Mouse (Mus musculus) stomach, embryonic 16.5 days (tissue): ENCODE measurements around the gene Eif4b. TPM values are rescaled to one million over a fixed set of nuclear protein-coding genes. Genes with fewer than 3 reads are reported as not detected.
"Not testable (repeated sequence)": the region's sequence is repeated elsewhere in the genome, so short reads cannot be mapped to it uniquely, and the experiment has no call there.

Experiments
- ATAC-seq: fragments of 200-750 bp; cut with Nextera tagmentation; 2 replicates; pipeline ENCODE4 v1.8.0; 2017; ENCODE audit warnings: moderate number of reproducible peaks, moderate TSS enrichment; ENCODE audit not compliant: insufficient read depth, low FRiP score
- H3K27ac ChIP-seq: fragments of 300-500 bp; sonication (generic); 2 replicates; pipeline ENCODE4 v1.5.1; 2014; ENCODE audit warnings: low read length
- H3K27me3 ChIP-seq: fragments of 300-500 bp; sonication (generic); 2 replicates; pipeline ENCODE4 v1.6.1; 2014; ENCODE audit warnings: low read length, control low read depth, mixed read lengths; ENCODE audit not compliant: control insufficient read depth, insufficient read depth
- H3K36me3 ChIP-seq: fragments of 300-500 bp; sonication (generic); 2 replicates; pipeline ENCODE4 v1.6.1; 2014; ENCODE audit warnings: low read length; ENCODE audit not compliant: control insufficient read depth, insufficient read depth
- H3K4me1 ChIP-seq: fragments of 300-500 bp; sonication (generic); 2 replicates; pipeline ENCODE4 v1.6.1; 2014; ENCODE audit warnings: low read length, control low read depth, mixed read lengths; ENCODE audit not compliant: control insufficient read depth, insufficient read depth
- H3K4me2 ChIP-seq: fragments of 300-500 bp; sonication (generic); 2 replicates; pipeline ENCODE4 v1.6.1; 2014; ENCODE audit warnings: low read depth, low read length, mixed read lengths
- H3K4me3 ChIP-seq: fragments of 300-500 bp; sonication (generic); replicated peaks from 2 replicates; pipeline ENCODE4 v1.5.1; 2014; ENCODE audit warnings: mild to moderate bottlenecking, low read length
- H3K9ac ChIP-seq: fragments of 300-500 bp; sonication (generic); 2 replicates; pipeline ENCODE4 v1.6.1; 2014; ENCODE audit warnings: low read length
- H3K9me3 ChIP-seq: fragments of 300-500 bp; sonication (generic); replicated peaks from 2 replicates; pipeline ENCODE4 v1.6.1; 2016; ENCODE audit warnings: low read length, control low read depth; ENCODE audit not compliant: control insufficient read depth
- WGBS: fragments of 180-500 bp; shearing (Covaris S2); extraction: QIAGEN DNeasy Blood & Tissue Kit; methylation state at CpG from one replicate; pipeline ENCODE4 v1.1.7; 2014; 5-methylcytosine and 5-hydroxymethylcytosine counted together
- polyA plus RNA-seq: library from polyadenylated mRNA; unstranded; fragments of >200 nt; fragmentation: Nextera tagmentation; extraction: Ambion mirVana; gene quantifications from 2 replicates; pipeline ENCODE4 v1.2.1, GENCODE M21; 2015

Eif4b gene
- polyA plus RNA-seq, 1 experiment from 2014 or later: 108 TPM

DNA sequence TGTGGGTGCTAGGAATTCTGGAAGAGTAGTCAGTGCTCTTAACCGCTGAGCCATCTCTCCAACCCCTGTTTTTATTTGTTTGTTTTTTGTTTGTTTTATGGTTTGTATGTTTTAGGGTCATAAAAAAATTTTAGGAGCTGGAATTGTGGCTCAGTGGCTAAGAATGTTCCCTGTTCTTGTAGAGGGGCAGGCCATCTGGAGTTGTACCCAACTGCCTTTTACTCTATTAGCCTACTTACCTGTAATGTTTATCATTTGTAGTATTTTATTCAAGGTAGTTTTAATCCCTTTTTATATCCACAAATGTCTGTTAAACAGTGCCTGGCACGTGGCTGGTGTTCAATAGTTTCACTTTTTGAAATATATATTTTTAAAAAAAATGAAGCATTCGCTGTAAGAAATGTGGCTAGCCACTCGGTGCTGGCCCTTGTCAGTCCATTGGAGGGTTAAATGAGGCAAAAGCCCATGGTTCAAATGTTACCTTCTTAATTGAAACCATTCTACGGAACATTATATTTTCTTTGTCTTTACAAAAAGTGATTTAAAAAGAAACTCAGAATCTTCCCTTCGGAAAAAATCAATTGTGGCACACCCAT lies 512 bp upstream of the Eif4b start:
- Histone ChIP-seq H3K27me3 (no peaks in the 10 kb centered on the region), H3K36me3 (no peaks in the 10 kb centered on the region), H3K27ac (peak overlapping the region; percentile 71), H3K9me3 (no peaks in the 10 kb centered on the region), H3K4me2 (peak overlapping the region; percentile 44), H3K9ac (peak overlapping the region; percentile 60), H3K4me1 (peaks cover 13% of the 10 kb centered on the region), H3K4me3 (peak overlapping the region; percentile 99)
- ATAC-seq: peak; percentile 5
- 15% methylated on average over 6 of the region's 6 CpGs for WGBS

DNA sequence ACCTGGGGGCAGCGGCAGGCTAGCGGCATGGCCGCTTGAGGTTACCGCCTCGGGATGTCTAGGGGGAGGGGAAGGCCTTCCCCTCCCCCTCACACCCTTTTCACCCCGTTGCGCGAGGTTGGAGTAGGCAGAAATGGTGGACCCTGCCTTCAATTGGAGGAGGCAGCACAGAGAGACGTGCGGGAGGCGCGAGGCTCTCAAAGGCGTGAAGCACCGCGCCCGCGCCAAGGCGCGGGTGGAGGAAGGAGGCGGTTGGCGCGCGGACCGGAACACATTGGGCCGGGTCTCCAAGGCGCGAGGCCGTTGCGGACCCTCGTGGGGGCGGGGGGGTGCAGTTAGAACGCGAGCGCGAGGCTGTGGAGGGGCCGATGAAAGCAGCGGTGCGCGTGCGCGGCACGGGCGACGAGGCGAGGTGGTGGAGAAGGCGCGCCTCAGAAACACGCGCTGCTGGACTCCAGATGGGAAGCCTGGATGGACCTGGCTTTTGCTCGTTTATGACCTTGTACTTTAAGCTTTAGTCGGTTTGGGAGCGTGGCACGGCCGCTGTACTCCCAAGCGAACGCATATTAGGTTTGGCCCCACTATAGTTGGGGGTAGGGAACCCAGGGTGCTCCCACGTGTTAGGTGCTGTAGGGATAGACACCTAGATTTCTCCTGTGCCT lies 628 bp downstream of the Eif4b start:
- Histone ChIP-seq H3K4me3 (peak overlapping the region; percentile 99), H3K9me3 (no peaks in the 10 kb centered on the region), H3K4me2 (peak overlapping the region; percentile 94), H3K4me1 (peaks cover 13% of the 10 kb centered on the region), H3K27ac (peak overlapping the region; percentile 97), H3K9ac (peak overlapping the region; percentile 99), H3K36me3 (no peaks in the 10 kb centered on the region), H3K27me3 (no peaks in the 10 kb centered on the region)
- under 1% methylated on average over 56 of the region's 57 CpGs for WGBS
- ATAC-seq: peak; percentile 22

DNA sequence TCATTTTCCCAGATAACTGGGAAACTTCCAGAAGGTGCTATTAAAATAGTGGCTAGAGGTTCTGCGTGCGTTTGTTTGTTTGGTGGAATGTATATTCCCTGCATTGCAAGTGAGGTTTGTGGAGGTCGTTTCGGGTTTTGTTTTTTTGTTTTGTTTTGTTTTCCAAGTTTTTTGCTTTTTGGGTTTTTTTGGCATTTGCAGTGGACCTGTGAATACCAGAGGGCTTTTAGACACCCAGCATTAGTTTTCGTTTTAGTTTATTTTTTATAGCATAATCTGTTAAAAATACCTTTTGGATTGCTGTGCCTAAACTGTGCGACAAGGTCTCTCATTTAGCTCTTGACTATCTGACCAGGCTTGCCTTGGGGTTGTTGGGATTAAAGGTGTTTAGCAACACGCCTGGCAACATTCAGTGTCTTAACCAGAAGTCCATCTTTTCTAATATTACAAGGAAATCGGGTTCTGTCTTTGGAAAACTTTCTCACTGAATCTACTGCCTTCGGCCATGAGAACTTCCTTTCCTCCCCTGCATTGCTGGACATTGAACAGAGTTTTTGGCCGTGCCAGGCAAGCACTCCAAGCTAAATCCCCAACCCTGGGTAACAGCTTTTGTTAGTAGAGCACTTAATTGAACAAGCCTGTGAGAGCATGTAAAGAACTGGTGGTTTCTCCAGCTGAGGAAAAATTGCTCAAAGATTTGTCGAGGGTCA lies 1.5 kb downstream of the Eif4b start:
- Histone ChIP-seq H3K27ac (peak overlapping the region; percentile 97), H3K4me1 (peaks cover 15% of the 10 kb centered on the region), H3K9me3 (no peaks in the 10 kb centered on the region), H3K36me3 (no peaks in the 10 kb centered on the region), H3K9ac (peak overlapping the region; percentile 99), H3K27me3 (no peaks in the 10 kb centered on the region), H3K4me3 (peak overlapping the region; percentile 99), H3K4me2 (peak overlapping the region; percentile 94)
- no peak for ATAC-seq
- WGBS: 6% methylated on average over 11 of the region's 11 CpGs

DNA sequence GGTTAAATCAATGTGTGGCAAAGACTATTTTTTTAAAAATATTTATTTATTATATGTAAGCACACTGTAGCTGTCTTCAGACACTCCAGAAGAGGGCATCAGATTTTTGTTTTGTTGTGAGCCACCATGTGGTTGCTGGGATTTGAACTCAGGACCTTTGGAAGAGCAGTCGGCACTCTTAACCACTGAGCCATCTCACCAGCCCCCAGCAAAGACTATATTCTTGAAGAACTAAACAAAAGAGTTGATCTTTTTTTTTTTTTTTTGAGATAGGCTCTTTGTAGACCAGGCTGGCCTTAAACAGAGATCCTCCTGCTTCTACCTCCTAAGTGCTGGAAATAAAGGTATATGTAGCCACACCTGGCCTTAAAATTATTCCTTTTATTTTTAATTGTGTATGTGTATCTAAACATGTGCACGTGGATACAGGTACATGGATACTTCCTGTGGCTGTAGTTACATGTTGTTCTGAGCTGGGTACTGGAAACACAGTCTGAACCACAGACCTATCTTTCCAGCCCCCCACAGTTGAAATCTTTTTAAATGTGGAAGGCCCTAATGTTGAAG lies 3.6 kb downstream of the Eif4b start:
- H3K27me3 ChIP-seq: no peaks in the 10 kb centered on the region
- no peak for ATAC-seq

DNA sequence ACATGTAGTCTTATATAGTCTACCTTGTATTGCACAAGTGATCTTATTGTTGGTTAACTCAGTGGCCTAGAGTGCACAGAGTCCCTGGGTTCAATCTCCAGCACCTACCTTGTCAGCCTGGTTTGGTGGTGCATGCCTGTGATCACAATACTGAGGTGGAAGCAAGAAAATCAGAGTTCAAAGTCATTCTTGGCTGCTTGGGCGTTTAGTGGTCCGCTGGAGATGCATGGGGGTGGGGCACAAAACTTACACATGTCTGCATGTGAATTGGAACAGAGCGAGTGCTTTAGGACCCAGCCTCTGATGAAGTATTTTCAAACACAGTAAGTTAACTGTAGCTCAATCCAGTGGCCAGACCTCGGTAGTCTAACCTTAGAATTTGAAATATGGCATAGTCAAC lies 5.6 kb downstream of the Eif4b start:
- ATAC-seq: no peak
- Histone ChIP-seq H3K4me1 (peaks cover 10% of the 10 kb centered on the region), H3K27me3 (no peaks in the 10 kb centered on the region), H3K4me2 (no peak overlapping the region), H3K9ac (no peak overlapping the region), H3K4me3 (no peak overlapping the region), H3K27ac (no peak overlapping the region), H3K9me3 (no peaks in the 10 kb centered on the region), H3K36me3 (peaks cover 10% of the 10 kb centered on the region)
- WGBS: 69% methylated on average over 4 of the region's 4 CpGs

More for the DNA sequence above, 3.6 kb downstream of the Eif4b start:
- no peak overlapping the region for H3K27ac ChIP-seq
- no peak overlapping the region for H3K4me2 ChIP-seq
- no peaks in the 10 kb centered on the region; the same call in 1 of the 2 replicates for H3K36me3 ChIP-seq
- 78% methylated on average over 2 of the region's 2 CpGs for WGBS
- H3K9me3 ChIP-seq: no peaks in the 10 kb centered on the region
- peaks cover 15% of the 10 kb centered on the region for H3K4me1 ChIP-seq
- H3K9ac ChIP-seq: no peak overlapping the region
- H3K4me3 ChIP-seq: no peak overlapping the region

DNA sequence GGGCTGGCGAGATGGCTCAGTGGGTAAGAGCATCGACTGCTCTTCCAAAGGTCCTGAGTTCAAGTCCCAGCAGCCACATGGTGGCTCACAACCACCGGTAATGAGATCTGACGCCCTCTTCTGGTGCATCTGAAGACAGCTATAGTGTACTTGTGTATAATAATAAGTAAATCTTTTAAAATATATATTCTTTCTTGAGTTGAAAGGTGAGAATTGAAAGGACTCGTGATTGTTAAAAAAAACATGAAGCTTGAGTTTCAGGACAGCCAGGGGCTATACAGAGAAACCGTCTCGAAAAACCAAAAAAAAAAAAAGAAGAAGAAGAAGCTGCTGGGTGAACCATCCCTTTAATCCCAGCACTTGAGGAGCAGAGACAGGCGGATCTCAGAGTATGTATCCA lies 6.4 kb downstream of the Eif4b start:
- not testable (repeated sequence) for H3K27me3 ChIP-seq, H3K27ac ChIP-seq, H3K4me3 ChIP-seq, ATAC-seq, H3K4me1 ChIP-seq, H3K9me3 ChIP-seq, H3K9ac ChIP-seq, H3K4me2 ChIP-seq
- WGBS: 72% methylated on average over 8 of the region's 8 CpGs
- H3K36me3 ChIP-seq: peaks cover 13% of the 10 kb centered on the region

DNA sequence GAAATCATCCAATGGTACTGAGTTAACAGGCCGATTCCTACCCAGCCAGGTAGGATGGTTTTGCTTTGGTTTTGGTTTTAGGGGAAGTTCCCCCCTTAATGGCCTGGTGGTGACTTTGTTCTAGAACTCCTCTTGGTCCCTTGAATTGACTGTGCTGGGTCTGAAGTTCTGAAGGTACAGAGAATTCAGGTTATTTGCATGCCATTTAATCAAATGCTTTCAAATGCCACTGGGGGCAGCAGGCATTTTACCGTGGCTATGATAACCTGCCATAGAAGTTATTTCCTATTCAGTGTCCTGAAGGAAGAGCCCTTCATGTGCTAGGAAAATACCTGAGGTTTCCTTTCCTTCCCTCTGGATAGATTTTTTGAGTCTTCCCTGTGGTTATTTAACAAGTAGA lies 6.9 kb downstream of the Eif4b start:
- Histone ChIP-seq H3K9me3 (no peaks in the 10 kb centered on the region), H3K9ac (no peak overlapping the region), H3K4me3 (no peak overlapping the region), H3K27me3 (no peaks in the 10 kb centered on the region), H3K27ac (no peak overlapping the region), H3K36me3 (peaks cover 15% of the 10 kb centered on the region), H3K4me1 (peaks cover 7% of the 10 kb centered on the region), H3K4me2 (no peak overlapping the region)
- WGBS: 61% methylated on average over 2 of the region's 2 CpGs
- no peak for ATAC-seq

- no peak for ATAC-seq
- H3K4me2 ChIP-seq: no peak overlapping the region
- H3K27ac ChIP-seq: no peak overlapping the region
- peaks cover 2% of the 10 kb centered on the region; the same call in 1 of the 2 replicates for H3K4me1 ChIP-seq
- no peaks in the 10 kb centered on the region for H3K27me3 ChIP-seq
- H3K4me3 ChIP-seq: no peak overlapping the region
- H3K9ac ChIP-seq: no peak overlapping the region
- 86% methylated on average over 4 of the region's 4 CpGs for WGBS
- H3K36me3 ChIP-seq: peaks cover 25% of the 10 kb centered on the region
- no peaks in the 10 kb centered on the region for H3K9me3 ChIP-seq
These were observed 8.6 kb downstream of the Eif4b start for GRCm38 (mm10) chr15:102082148-102082547.

DNA sequence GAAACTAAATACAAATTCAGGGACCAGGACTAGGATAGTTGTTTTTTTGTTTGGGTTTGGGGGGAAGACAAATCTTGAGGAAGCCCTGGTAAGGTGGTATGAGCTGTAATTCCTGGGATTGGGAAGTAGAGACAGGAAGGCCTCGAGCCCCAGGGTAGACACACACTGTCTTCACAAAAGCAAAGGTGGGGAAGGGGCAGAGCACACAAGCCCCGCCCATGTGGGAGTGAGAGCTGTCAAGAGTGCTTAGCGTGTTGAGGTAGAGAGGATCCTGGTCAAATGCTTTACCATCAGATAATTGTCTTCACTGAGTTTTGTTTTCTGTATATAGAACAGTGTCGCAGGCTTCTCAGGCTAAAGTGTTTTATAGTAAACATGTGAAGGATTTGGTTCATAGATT lies 9.5 kb downstream of the Eif4b start:
- H3K9me3 ChIP-seq: no peaks in the 10 kb centered on the region
- H3K27ac ChIP-seq: no peak overlapping the region
- H3K36me3 ChIP-seq: peaks cover 31% of the 10 kb centered on the region
- H3K27me3 ChIP-seq: no peaks in the 10 kb centered on the region
- H3K4me2 ChIP-seq: no peak overlapping the region
- WGBS: 68% methylated on average over 4 of the region's 4 CpGs
- H3K9ac ChIP-seq: no peak overlapping the region
- no peak overlapping the region for H3K4me3 ChIP-seq
- H3K4me1 ChIP-seq: peaks cover 2% of the 10 kb centered on the region; the same call in 1 of the 2 replicates
- ATAC-seq: no peak
